Mouse (Mus musculus) liver, adult 2 months (tissue): ENCODE results near the gene Hs6st3.

Source experiments
- CTCF ChIP-seq: fragments of 200-500 bp; IDR thresholded peaks from 2 replicates; pipeline ENCODE4 v1.5.1; 2011; ENCODE audit warnings: low read depth, low read length, control low read depth
- POLR2A ChIP-seq: fragments of 200-500 bp; IDR thresholded peaks from 2 replicates; pipeline ENCODE4 v1.6.1; 2011; ENCODE audit warnings: low read length, control low read depth; ENCODE audit not compliant: insufficient read depth; ENCODE audit errors: extremely low read depth

GRCm38 (mm10) chr14:119289668-119290067 is 151.5 kb downstream of the Hs6st3 start:
- TF ChIP-seq POLR2A (no peak), CTCF (no peak)
